ENCODE assay signal across 9 mouse cellular contexts in the genomic region with DNA sequence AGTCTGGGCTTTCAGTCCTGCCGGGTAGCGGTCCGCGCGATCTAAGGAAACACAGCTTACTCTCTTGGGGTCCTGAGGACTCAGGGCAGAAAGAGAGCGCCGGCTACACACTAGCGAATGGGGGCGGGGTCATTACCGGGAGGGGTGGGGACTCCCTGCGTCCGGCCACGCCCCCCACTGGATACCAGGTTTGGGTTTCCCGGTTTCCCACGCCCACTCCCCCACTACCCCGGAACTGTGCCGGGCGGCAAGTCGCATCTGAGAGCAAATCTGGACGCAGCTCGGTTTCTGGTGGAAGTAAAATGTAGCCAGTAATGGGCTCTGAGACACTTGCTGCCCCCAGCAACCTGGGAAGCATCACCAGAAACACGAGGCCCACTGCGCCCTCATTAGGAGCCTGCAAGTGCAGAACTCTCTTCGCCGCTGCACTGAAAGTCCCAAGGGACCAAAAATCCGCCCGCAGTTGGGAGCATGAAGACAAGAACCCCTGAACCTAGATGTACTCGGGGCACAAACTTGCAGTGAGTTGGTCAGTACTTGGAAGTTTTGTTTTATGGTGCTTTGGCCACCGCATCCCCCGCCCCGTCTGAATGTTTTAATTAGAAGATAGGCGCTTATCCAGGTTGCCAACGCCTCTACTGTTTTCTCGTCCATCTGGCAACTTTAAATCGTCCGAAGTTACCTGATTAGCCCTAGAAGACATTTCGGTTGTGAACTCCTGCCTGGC. TPM values are rescaled to one million over a fixed set of nuclear protein-coding genes. Genes with fewer than 3 reads are reported as not detected.
DNase-seq lines count a peak whose midpoint lies in the region; ATAC-seq and TF ChIP-seq lines count a peak whose summit lies in the region.
"Had no signal": no experiment of that assay in that cellular context is flagged by ENCODE, and none has a peak within 500 bp of the region (broad histone marks: within the 10 kb centered on the region; RNA-seq: fewer than 3 reads in every experiment).

Gene Kdr, minus strand, starts transcription at position 85 of the 727 bp plus-strand sequence.

- peaks cover 5% of the 10 kb centered on the region; the same call in 1 of the 2 replicates for H3K9me3 ChIP-seq in erythroblast, embryonic 14.5 days (ENCODE audit: control insufficient read depth, low read length)
- no peaks in the 10 kb centered on the region for H3K9me3 ChIP-seq in forebrain, embryonic 11.5 days (ENCODE audit: control insufficient read depth, low read length)
- H3K9me3 ChIP-seq in heart, postnatal 0 days (replicated peaks; ENCODE audit: control insufficient read depth, low read length): no peaks in the 10 kb centered on the region
- no peaks in the 10 kb centered on the region; the same call in 1 of the 2 replicates for H3K9me3 ChIP-seq in liver, postnatal 0 days (ENCODE audit: low read length)
- 0 out of 2 replicates have a peak, but pooled peaks cover 3% of the 10 kb centered on the region for H3K9me3 ChIP-seq in neural tube, embryonic 13.5 days

- ATAC-seq in erythroblast, adult 5-6 weeks (replicated peaks; ENCODE audit: low FRiP score, poor library complexity, severe bottlenecking): no peak
- ATAC-seq in forebrain, embryonic 11.5 days (replicated peaks; ENCODE audit: low FRiP score): peak; percentile 91
- ATAC-seq in heart, postnatal 0 days (ENCODE audit: insufficient read depth, low read depth): peak; percentile 78
- peak; percentile 47; the same call in 1 of the 2 replicates for ATAC-seq in liver, postnatal 0 days
- peak; percentile 87 for ATAC-seq in neural tube, embryonic 13.5 days (ENCODE audit: low read depth)

- WGBS in forebrain, embryonic 11.5 days: under 1% methylated on average over 37 of the region's 37 CpGs
- 1% methylated on average over 37 of the region's 37 CpGs for WGBS in heart, postnatal 0 days
- WGBS in liver, postnatal 0 days (ENCODE audit: insufficient replicate concordance): 1% methylated on average over 36 of the region's 37 CpGs
- under 1% methylated on average over 37 of the region's 37 CpGs for WGBS in neural tube, embryonic 13.5 days

- peak; percentile 90 for DNase-seq in forebrain, embryonic 11.5 days (ENCODE audit: low spot score)
- peak; percentile 64 for DNase-seq in heart, postnatal 0 days (ENCODE audit: low spot score)
- DNase-seq in kidney, postnatal 10 days: peak; percentile 91
- peak; percentile 72 for DNase-seq in liver, postnatal 0 days
- peak; percentile 21 for DNase-seq in thymus, postnatal 0 days (ENCODE audit: low spot score)

- no peak for TF ChIP-seq EP300 in heart, postnatal 0 days (IDR thresholded peaks at IDR 0.05; ENCODE audit: low read depth)
- TF ChIP-seq EP300 in liver, postnatal 0 days (IDR thresholded peaks at IDR 0.05; ENCODE audit: low read depth): no peak

- no peak within 1 kb of the TSS for H3K27ac ChIP-seq in forebrain, embryonic 11.5 days (ENCODE audit: low read depth, low read length)
- peak within 1 kb of the TSS; percentile 81 for H3K27ac ChIP-seq in heart, postnatal 0 days (ENCODE audit: low read depth)
- H3K27ac ChIP-seq in liver, postnatal 0 days (ENCODE audit: low read depth): peak within 1 kb of the TSS; percentile 57; the same call in 1 of the 2 replicates
- H3K27ac ChIP-seq in neural tube, embryonic 13.5 days (replicated peaks): peak within 1 kb of the TSS; percentile 67

- H3K4me3 ChIP-seq in erythroblast, embryonic 14.5 days (replicated peaks): peak within 1 kb of the TSS; percentile 35
- H3K4me3 ChIP-seq in forebrain, embryonic 11.5 days (ENCODE audit: low read depth, low read length): peak within 1 kb of the TSS; percentile 53
- H3K4me3 ChIP-seq in heart, postnatal 0 days (ENCODE audit: low read depth, low read length): peak within 1 kb of the TSS; percentile 68
- H3K4me3 ChIP-seq in liver, postnatal 0 days (ENCODE audit: low read depth, low read length): peak within 1 kb of the TSS; percentile 61
- H3K4me3 ChIP-seq in neural tube, embryonic 13.5 days: peak within 1 kb of the TSS; percentile 71

- H3K9ac ChIP-seq in forebrain, embryonic 11.5 days (ENCODE audit: low read length): peak within 1 kb of the TSS; percentile 63
- H3K9ac ChIP-seq in heart, postnatal 0 days (replicated peaks; ENCODE audit: low read depth, low read length): peak within 1 kb of the TSS; percentile 67
- peak within 1 kb of the TSS; percentile 62 for H3K9ac ChIP-seq in liver, postnatal 0 days (replicated peaks)
- H3K9ac ChIP-seq in neural tube, embryonic 13.5 days: peak within 1 kb of the TSS; percentile 77

- H3K27me3 ChIP-seq in erythroblast, embryonic 14.5 days (ENCODE audit: control insufficient read depth): peaks cover 80% of the 10 kb centered on the region
- H3K27me3 ChIP-seq in forebrain, embryonic 11.5 days (ENCODE audit: control insufficient read depth, insufficient read depth, low read length): peaks cover 45% of the 10 kb centered on the region
- peaks cover 9% of the 10 kb centered on the region for H3K27me3 ChIP-seq in heart, postnatal 0 days (ENCODE audit: control insufficient read depth, insufficient read depth, low read length)
- peaks cover 48% of the 10 kb centered on the region for H3K27me3 ChIP-seq in liver, postnatal 0 days (ENCODE audit: insufficient read depth, low read length)
- peaks cover 62% of the 10 kb centered on the region for H3K27me3 ChIP-seq in neural tube, embryonic 13.5 days
- H3K27me3 ChIP-seq: CH12.LX had no signal

- H3K36me3 ChIP-seq in erythroblast, embryonic 14.5 days (ENCODE audit: control insufficient read depth): no peaks in the 10 kb centered on the region
- H3K36me3 ChIP-seq in forebrain, embryonic 11.5 days (ENCODE audit: control insufficient read depth, insufficient read depth, low read length): no peaks in the 10 kb centered on the region
- no peaks in the 10 kb centered on the region for H3K36me3 ChIP-seq in heart, postnatal 0 days (replicated peaks; ENCODE audit: control insufficient read depth, insufficient read depth, low read length)
- H3K36me3 ChIP-seq in liver, postnatal 0 days (replicated peaks; ENCODE audit: insufficient read depth, low read length): no peaks in the 10 kb centered on the region
- H3K36me3 ChIP-seq in neural tube, embryonic 13.5 days: no peaks in the 10 kb centered on the region

- peaks cover 4% of the 10 kb centered on the region; the same call in 1 of the 2 replicates for H3K4me1 ChIP-seq in erythroblast, embryonic 14.5 days (ENCODE audit: control insufficient read depth)
- H3K4me1 ChIP-seq in forebrain, embryonic 11.5 days (replicated peaks; ENCODE audit: control insufficient read depth, insufficient read depth, low read length): peaks cover 10% of the 10 kb centered on the region; the same call in 1 of the 2 replicates
- no peaks in the 10 kb centered on the region for H3K4me1 ChIP-seq in heart, postnatal 0 days (ENCODE audit: control insufficient read depth, insufficient read depth)
- peaks cover 13% of the 10 kb centered on the region for H3K4me1 ChIP-seq in liver, postnatal 0 days (ENCODE audit: insufficient read depth)
- peaks cover 20% of the 10 kb centered on the region for H3K4me1 ChIP-seq in neural tube, embryonic 13.5 days (replicated peaks)

- TF ChIP-seq CTCF in heart, postnatal 0 days (IDR thresholded peaks at IDR 0.05; ENCODE audit: low read depth): no peak
- no peak for TF ChIP-seq CTCF in liver, postnatal 0 days (IDR thresholded peaks at IDR 0.05; ENCODE audit: low read depth)

- H3K4me2 ChIP-seq in forebrain, embryonic 11.5 days (ENCODE audit: low read depth, low read length, severe bottlenecking): peak within 1 kb of the TSS; percentile 97
- H3K4me2 ChIP-seq in heart, postnatal 0 days (ENCODE audit: low read depth, low read length): peak within 1 kb of the TSS; percentile 76
- peak within 1 kb of the TSS; percentile 81 for H3K4me2 ChIP-seq in liver, postnatal 0 days (ENCODE audit: low read depth, low read length)
- peak within 1 kb of the TSS; percentile 99 for H3K4me2 ChIP-seq in neural tube, embryonic 13.5 days

RNA-seq across cellular contexts. Expression of gene Kdr, which starts in this region (rescaled TPM):
- polyA plus RNA-seq in erythroblast, embryonic 14.5 days (2012): 0.02 TPM in 1 of 2 replicates, not detected in the other
- total RNA-seq in erythroblast, adult 5-6 weeks (2015; ENCODE audit: low replicate concordance): not detected in 2 replicates
- total RNA-seq in erythroblast, adult 5-6 weeks (2017; ENCODE audit: low replicate concordance): 0.17 TPM in 1 of 2 replicates, not detected in the other
- polyA plus RNA-seq in forebrain, embryonic 11.5 days (2014; fragmentation: Nextera tagmentation; extraction: Ambion mirVana): 28.8 and 28.9 TPM in 2 replicates
- 50.9 and 60.1 TPM in 2 replicates for total RNA-seq in heart, postnatal 0 days (2014; rRNA removed; ENCODE audit: low replicate concordance)
- polyA plus RNA-seq in heart, postnatal 0 days (2015; fragmentation: Nextera tagmentation; extraction: Ambion mirVana): 27.4 and 30.8 TPM in 2 replicates
- 7.9 and 9.6 TPM in 2 replicates for polyA plus RNA-seq in liver, postnatal 0 days (2015; fragmentation: Nextera tagmentation; extraction: Ambion mirVana)
- polyA plus RNA-seq in neural tube, embryonic 13.5 days (2015; fragmentation: Nextera tagmentation; extraction: Ambion mirVana): 23.4 and 25.2 TPM in 2 replicates
- polyA plus RNA-seq in thymus, postnatal 0 days (2015; fragmentation: Nextera tagmentation; extraction: Ambion mirVana): 3.9 and 4.3 TPM in 2 replicates
- total RNA-seq: CH12.LX had no signal

Comparison
In these comparisons a context has a peak if more than half of its experiments do, and no peak if none do; other contexts are left out.
1. RNA of gene Kdr (total RNA-seq): 50.9 to 60.1 TPM in heart, postnatal 0 days; 0.17 TPM in erythroblast, adult 5-6 weeks; every median in the first group is over 10 times any median in the second.
2. DNase-seq: peak in every context shown above with its lines; median percentile 91 in kidney, postnatal 10 days; 90 in forebrain, embryonic 11.5 days; 72 in liver, postnatal 0 days; 64 in heart, postnatal 0 days; 21 in thymus, postnatal 0 days.
3. Peak in every context shown above with its lines, with median percentiles within 50 percentile points of each other: H3K4me3 ChIP-seq, H3K4me2 ChIP-seq and H3K9ac ChIP-seq.